Mouse (Mus musculus) urinary bladder, postnatal 36 days (tissue): ENCODE measurements around the gene Fkrp.

Source experiments
- DNase-seq, 2 experiments: peaks; one replicate each; pipeline ENCODE4 v3.0.0; 2022; ENCODE audit warnings: low spot score in 2 of 2, mixed read lengths in 1 of 2

Fkrp gene

GRCm38 (mm10) chr7:16816475-16817122 lies at the start of gene Fkrp:
Fkrp (minus strand) TSS chr7:16816732.
- DNase-seq: peak; percentile 45 to 49

GRCm38 (mm10) chr7:16859902-16860651 lies 43.5 kb upstream of the Fkrp start:
- DNase-seq: peak in 1 of 2 experiments; percentile 33

DNA sequence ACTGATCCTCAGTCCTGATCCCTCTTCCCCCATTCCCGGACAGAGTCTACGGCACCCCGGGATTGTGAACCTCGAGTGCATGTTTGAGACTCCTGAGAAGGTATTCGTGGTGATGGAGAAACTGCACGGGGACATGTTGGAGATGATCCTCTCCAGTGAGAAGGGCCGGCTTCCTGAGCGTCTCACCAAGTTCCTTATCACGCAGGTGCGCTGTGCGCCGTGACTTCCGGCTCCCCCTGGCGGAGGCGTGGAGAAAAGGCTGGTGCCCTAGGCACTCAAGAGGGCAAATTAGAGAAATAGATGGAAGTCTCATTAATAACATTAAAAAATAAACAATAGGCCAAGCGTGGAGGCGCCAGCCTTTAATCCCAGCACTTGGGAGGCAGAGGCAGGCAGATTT lies 41.8 kb upstream of the Fkrp start:
- DNase-seq: peak in 1 of 2 experiments; percentile 38

DNA sequence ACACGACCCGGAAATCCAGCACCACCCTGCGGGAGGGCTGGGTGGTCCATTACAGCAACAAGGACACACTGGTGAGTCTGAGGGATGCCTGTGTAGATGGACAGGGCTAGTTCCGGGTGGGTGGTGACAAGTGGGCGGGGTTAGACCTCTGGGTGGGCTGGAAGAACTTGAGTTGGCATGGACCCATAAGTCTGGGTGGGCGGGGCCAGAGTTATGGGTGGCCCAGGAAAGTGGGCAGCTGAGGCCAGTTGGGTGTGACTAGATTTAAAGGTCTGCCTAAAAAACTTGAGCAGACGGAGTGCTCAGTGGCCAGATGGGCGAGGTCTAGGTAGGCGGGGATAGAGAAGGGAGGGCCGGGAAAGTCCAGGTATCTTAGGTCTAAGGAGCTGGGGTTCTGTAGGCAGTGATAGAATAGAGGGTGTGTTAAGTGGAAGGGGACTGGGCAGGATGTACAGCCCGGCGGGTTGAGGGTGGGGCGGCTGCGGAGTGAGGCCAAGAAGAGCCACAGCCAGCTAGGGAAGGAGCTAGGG lies 36.8 kb upstream of the Fkrp start:
- DNase-seq: peak in 1 of 2 experiments; percentile 33

- DNase-seq: peak in 1 of 2 experiments; percentile 29
These were observed 35.1 kb upstream of the Fkrp start for GRCm38 (mm10) chr7:16851636-16852035.

GRCm38 (mm10) chr7:16848579-16848978 lies 32.0 kb upstream of the Fkrp start:
- DNase-seq: no peak

DNA sequence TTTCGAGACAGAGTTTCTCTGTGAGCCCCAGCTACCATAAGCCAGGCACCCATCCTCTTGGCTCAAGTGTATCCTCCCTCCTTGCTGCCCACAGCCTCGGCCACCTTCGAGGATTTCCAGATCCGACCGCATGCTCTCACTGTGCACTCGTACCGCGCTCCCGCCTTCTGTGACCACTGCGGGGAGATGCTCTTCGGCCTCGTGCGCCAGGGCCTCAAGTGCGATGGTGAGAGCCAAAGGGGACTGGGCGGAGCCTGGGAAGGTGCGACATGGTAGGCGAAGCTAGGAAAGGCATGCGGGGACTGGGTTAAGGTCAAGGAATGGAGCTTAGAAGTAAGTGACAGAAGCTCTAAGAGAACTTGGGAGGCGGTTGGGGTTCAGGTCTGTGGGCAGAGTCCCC lies 31.0 kb upstream of the Fkrp start:
- DNase-seq: no peak

DNA sequence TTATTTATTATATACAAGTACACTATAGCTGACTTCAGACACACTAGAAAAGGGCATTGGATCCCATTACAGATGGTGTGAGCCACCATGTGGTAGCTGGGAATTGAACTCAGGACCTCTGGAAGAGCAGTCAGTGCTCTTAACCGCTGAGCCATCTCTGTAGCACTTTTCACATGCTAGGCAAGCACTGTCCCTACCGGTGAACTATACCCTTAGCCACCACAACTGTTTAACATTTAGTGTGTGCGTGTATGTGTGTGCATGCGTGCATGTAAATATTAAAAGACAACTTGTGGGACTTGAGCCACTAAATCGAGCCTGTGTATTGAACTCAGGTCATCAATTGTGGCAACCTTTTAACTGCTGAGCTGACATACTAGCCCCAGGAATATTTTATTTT lies 30.2 kb upstream of the Fkrp start:
- no peak for DNase-seq

DNA sequence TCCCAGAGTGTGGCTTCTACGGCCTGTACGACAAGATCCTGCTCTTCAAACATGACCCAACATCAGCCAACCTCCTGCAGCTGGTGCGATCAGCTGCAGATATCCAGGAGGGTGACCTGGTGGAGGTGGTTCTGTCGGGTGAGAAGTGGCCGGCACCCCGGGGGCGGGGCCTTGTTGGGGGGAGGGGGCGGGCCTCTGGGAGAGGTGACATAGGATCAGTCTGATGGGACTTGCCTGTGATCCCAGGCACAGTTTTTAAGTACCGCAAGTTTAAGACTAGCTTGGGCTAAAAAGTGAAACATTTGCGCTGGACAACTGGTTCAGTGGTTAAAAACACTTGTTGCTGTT lies 29.3 kb upstream of the Fkrp start:
- no peak for DNase-seq

- no peak for DNase-seq
These were observed 28.7 kb upstream of the Fkrp start for GRCm38 (mm10) chr7:16845072-16845819.

DNA sequence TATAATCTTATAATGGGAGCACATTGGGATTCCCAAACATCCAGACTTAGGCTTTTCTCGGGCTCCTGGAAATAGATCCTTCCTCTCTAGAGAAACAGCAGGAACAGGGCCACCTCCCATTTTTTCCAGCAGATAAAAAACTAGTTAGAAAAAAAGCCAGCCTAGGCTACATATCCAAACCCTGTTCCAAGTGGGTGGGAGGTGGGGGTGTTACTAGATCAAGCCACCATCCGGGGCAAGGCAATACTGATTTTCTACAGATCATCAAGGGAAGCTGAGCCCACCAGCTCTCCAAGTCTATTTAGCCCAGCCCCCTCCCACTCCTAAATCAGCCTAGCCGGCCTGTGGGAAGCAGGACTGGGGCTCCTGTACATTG lies 28.2 kb upstream of the Fkrp start:
- DNase-seq: no peak

DNA sequence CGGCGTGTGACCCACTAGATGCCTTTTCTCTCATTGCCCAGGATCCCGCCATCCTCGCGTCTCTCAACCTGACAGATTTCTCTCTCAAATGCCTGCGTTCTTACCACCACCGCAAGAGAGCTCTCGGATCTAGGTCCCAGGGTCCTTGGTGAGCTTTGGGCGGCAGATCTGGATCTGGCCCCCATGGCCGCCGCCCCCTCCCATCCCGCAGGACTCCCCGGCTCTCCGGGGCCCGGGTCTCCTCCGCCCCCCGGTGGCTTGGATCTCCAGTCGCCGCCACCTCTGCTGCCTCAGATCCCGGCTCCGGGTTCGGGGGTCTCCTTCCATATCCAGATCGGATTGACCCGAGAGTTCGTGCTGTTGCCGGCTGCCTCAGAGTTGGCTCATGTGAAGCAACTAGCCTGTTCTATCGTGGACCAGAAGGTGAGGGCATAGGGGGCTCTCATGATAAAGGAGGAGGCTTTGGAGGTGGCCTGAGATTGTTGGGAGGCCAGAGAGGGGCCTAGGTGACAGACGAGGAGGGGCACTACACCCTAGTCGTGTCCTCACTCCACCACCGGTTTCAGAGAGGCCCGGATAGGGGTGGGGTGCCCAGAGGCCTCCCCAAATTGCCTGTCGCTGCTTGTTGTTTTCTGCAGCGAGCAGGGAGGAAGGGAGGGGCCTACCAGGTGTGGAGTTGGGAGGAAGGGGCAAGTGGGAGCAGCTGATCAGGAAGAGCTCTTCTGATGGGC lies 27.1 kb upstream of the Fkrp start:
- DNase-seq: peak; percentile 44 to 55

DNA sequence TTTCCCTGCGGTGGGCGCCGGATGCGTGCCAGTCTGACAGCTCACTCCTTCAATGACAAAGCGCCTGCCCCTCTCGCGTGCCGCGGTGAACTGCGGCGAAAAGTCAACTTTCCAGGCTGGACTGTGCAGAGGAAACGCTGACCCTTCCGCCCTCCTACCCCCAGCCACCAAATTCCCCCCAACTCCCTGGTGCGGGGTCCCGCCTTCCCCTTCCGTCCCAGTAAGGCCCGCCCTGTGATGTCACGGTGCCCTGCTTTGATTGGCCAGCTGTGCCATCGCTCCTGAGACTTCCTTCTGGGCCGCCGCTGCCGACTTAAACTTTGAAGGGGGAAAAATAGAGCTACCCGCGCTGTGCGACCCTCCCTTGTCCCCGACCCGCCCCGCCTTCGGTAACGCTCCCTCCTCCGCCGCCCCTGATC lies 26.1 kb upstream of the Fkrp start, which contains the start of gene Prkd2:
Prkd2 (plus strand) TSS at position 258 of the 419 bp plus-strand sequence.
- DNase-seq: peak; percentile 92 to 93

GRCm38 (mm10) chr7:16841561-16842560 lies 25.3 kb upstream of the Fkrp start:
- DNase-seq: no peak

- DNase-seq: no peak
These were observed 24.5 kb upstream of the Fkrp start for GRCm38 (mm10) chr7:16841078-16841477.

DNA sequence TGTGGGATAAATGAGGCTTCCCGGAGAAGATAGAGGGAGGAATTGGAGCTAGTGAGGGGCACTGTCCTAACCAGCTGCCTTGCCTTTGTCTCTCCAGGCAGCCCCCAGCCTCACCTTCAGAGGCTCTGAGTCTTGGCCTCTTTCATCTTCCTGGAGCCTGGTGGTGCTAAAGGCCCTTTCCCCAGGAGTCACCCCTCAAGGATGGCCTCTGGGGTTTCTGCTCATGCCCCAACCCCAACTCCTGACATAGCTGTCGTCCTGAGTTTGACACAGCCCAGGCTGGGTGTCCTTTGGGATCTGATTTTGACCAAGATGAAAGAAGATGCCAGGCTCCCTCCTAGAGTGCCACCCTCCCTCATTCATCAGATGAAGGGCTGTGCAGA lies 23.6 kb upstream of the Fkrp start:
- no peak for DNase-seq

DNA sequence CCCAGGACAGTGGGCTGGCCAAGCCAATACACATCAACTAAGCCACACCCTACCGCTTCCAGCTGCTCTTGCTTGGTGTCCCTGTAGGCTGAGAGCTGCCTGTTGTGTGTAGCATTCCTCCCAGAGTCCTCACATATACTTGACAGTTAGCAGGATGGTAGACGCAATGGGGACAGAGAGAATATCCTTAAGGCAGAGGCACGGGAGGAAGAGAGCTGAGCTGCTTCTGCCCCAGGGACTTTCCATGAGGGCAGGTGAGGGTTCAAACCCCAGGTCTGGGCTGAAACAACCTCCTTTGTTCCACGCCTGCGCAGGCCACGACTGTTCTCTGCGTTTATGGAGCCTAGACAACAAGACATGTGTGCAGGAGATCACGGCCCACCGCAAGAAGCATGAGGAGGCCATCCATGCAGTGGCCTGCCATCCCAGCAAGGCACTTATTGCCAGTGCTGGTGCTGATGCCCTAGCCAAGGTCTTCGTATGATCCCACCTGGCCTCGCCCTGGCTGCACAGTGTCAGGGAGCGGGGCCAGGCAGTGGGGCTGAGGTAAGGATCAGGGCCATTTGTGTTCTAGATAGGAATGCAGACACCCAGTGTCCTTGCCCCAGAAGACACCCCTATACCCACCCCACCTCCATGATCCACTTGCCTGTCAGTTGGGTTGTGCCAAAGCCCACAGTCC lies 23.0 kb upstream of the Fkrp start:
- DNase-seq: no peak

GRCm38 (mm10) chr7:16838804-16839426 lies 22.4 kb upstream of the Fkrp start:
- no peak for DNase-seq
